Mouse (Mus musculus): ENCODE measurements around the gene Pi4kb.
A peak's percentile ranks its signal among the peaks of the same experiment; 100 is the strongest.
"Not testable (repeated sequence)": the region's sequence is repeated elsewhere in the genome, so short reads cannot be mapped to it uniquely, and the experiment has no call there.

Pi4kb gene

GRCm38 (mm10) chr3:94974528-94975422, at the start of gene Pi4kb:
Pi4kb (plus strand) TSS chr3:94974731.
- peak; percentile 93 for DNase-seq (ENCODE audit: extremely low spot score, low spot score)

GRCm38 (mm10) chr3:94926301-94926736, 48.2 kb upstream of the Pi4kb start:
- DNase-seq (ENCODE audit: extremely low spot score, low spot score) = not testable (repeated sequence)

- not testable (repeated sequence) for DNase-seq (ENCODE audit: extremely low spot score, low spot score)
Observed at GRCm38 (mm10) chr3:94928979-94929378, 45.6 kb upstream of the Pi4kb start.

- DNase-seq (ENCODE audit: extremely low spot score, low spot score) = not testable (repeated sequence)
Observed at GRCm38 (mm10) chr3:94930386-94931266, 43.9 kb upstream of the Pi4kb start.

GRCm38 (mm10) chr3:94931427-94932082, 43.0 kb upstream of the Pi4kb start:
- DNase-seq (ENCODE audit: extremely low spot score, low spot score) = not testable (repeated sequence)

- not testable (repeated sequence) for DNase-seq (ENCODE audit: extremely low spot score, low spot score)
Observed at GRCm38 (mm10) chr3:94932279-94932678, 42.3 kb upstream of the Pi4kb start.

GRCm38 (mm10) chr3:94932809-94933564, 41.5 kb upstream of the Pi4kb start, which contains the start of gene Selenbp1:
Selenbp1 (plus strand) TSS chr3:94933056.
- DNase-seq (ENCODE audit: extremely low spot score, low spot score) = peak; percentile 49

GRCm38 (mm10) chr3:94933604-94934003, 40.9 kb upstream of the Pi4kb start:
- DNase-seq (ENCODE audit: extremely low spot score, low spot score) = not testable (repeated sequence)

- not testable (repeated sequence) for DNase-seq (ENCODE audit: extremely low spot score, low spot score)
Observed at GRCm38 (mm10) chr3:94934564-94934963, 40.0 kb upstream of the Pi4kb start.

- not testable (repeated sequence) for DNase-seq (ENCODE audit: extremely low spot score, low spot score)
Observed at GRCm38 (mm10) chr3:94935332-94935731, 39.2 kb upstream of the Pi4kb start.

- not testable (repeated sequence) for DNase-seq (ENCODE audit: extremely low spot score, low spot score)
Observed at GRCm38 (mm10) chr3:94936147-94936546, 38.4 kb upstream of the Pi4kb start.

GRCm38 (mm10) chr3:94937194-94937593, 37.3 kb upstream of the Pi4kb start:
- DNase-seq (ENCODE audit: extremely low spot score, low spot score) = not testable (repeated sequence)

GRCm38 (mm10) chr3:94940033-94940432, 34.5 kb upstream of the Pi4kb start:
- not testable (repeated sequence) for DNase-seq (ENCODE audit: extremely low spot score, low spot score)

- not testable (repeated sequence) for DNase-seq (ENCODE audit: extremely low spot score, low spot score)
Observed at GRCm38 (mm10) chr3:94942211-94942967, 32.1 kb upstream of the Pi4kb start.

- not testable (repeated sequence) for DNase-seq (ENCODE audit: extremely low spot score, low spot score)
Observed at GRCm38 (mm10) chr3:94943706-94944105, 30.8 kb upstream of the Pi4kb start.

- no peak for DNase-seq (ENCODE audit: extremely low spot score, low spot score)
Observed at GRCm38 (mm10) chr3:94948066-94948614, 26.4 kb upstream of the Pi4kb start.

- no peak for DNase-seq (ENCODE audit: extremely low spot score, low spot score)
Observed at GRCm38 (mm10) chr3:94949645-94950044, 24.9 kb upstream of the Pi4kb start.

- no peak for DNase-seq (ENCODE audit: extremely low spot score, low spot score)
Observed at GRCm38 (mm10) chr3:94952806-94953205, 21.7 kb upstream of the Pi4kb start.

- no peak for DNase-seq (ENCODE audit: extremely low spot score, low spot score)
Observed at GRCm38 (mm10) chr3:94953384-94953763, 21.2 kb upstream of the Pi4kb start.

Data from neural tube, embryonic 10.5 days (tissue).